Mouse (Mus musculus) skeletal muscle tissue, adult 2 months (tissue): ENCODE results near the gene Clasrp.

Experiments
- DNase-seq: peaks from one replicate; pipeline ENCODE4 v3.0.0-alpha.2; 2012; ENCODE audit warnings: low read depth, low spot score

Gene Clasrp

GRCm38 (mm10) chr7:19531077-19531476, 73.2 kb downstream of the Clasrp start:
- DNase-seq, result no peak
